Mouse (Mus musculus) cerebellum, adult 11 months (tissue): ENCODE measurements around the gene Sphk2.

Experiments used
- DNase-seq: peaks from one replicate; pipeline ENCODE4 v3.0.0; 2022

Gene Sphk2

GRCm38 (mm10) chr7:45709677-45710355, 8.0 kb downstream of the Sphk2 start:
- no peak for DNase-seq

- no peak for DNase-seq
Observed at GRCm38 (mm10) chr7:45709036-45709435, 8.8 kb downstream of the Sphk2 start.

DNA sequence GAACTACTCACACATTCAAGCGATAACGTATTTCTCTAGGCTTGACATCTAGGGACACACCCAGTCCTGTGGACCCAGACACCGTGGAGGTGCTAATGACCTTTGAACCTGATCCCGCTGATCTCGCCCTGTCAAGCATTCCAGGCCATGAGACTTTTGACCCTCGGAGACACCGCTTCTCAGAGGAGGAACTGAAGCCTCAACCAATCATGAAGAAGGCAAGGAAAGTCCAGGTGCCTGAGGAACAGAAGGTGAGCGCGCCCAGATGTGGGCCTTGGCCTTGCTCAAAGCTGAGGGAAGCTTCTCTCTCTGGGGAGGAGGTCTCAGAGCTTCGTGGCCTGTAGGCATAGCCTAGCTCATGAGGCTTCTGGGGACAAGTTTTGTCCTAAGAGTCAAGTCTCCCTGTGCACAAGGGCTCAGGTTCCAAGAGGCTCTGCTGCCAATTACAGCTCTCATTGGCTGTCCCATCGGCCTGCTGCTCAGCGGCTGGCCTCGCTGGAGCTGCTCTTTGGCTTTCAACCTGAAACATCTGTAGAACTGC, 9.5 kb downstream of the Sphk2 start:
- peak; percentile 50 for DNase-seq

DNA sequence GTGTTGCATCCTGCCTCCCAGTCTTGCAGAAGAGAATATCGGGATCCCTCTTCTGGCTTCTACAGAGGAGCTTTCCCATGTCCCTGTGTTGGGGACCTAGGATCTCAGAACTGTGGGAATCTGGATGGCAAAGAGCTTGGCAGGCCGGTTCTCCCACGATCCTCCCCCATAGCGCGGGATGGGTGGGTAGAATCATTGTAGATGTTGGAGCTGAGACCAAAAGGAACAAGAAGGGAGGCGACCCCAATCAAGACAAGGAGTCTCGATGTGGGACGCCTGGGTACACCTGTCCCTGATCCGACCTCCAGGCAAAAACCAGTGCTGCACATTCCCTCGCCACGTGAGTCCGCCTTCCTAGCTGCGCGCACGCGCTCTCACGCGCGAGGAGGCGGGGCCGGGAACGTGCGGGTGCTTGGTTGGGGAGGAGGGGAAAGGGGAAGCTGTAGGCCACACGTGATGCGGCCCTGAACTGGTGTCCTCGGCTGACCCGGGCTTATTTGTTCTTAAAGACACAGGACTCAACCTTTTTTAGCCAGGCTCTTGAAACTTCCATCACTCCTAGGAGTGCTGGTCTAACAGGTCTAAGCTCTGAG, 10.3 kb downstream of the Sphk2 start:
- DNase-seq, result peak; percentile 97

DNA sequence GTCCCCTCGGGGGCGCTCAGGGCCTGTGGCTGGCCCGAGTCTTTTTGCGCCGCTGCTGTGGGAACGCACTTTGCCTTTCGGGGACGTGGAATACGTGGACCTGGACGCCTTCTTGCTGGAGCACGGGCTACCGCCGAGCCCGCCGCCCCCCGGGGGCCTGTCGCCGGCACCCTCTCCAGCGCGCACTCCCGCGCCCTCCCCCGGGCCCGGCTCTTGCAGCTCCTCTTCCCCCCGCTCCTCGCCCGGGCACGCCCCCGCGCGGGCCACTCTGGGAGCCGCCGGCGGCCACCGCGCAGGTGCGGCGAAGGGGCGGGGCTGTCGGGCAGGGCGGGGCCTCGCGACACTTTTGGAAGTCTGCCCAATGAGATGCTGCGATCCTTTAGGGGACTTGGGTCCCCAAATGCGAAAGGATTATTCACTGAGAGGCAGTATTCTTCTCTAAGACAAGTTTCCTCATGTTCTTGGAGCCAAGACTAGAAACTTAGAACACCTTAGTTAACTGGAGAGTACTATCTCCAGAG, 11.0 kb downstream of the Sphk2 start:
- peak; percentile 89 for DNase-seq

GRCm38 (mm10) chr7:45705873-45706281, 11.9 kb downstream of the Sphk2 start:
- peak; percentile 83 for DNase-seq

DNA sequence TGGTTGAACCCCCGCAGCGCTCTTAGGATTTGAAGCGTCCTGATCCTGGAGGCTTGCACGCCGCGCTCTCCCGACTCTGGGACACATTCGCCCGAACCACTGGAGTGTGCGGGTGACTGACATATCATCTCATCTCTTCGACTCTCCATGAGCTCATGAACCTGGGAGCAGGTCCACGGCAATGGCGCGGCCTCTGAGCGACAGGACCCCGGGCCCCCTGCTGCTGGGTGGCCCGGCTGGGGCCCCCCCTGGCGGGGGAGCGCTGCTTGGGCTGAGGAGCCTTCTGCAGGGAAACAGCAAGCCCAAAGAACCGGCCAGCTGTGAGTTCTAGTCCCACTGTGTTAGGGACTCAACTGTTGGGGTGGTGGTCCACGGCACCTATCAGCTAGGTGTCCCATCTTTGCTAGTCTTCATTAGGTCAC, 12.3 kb downstream of the Sphk2 start:
- DNase-seq, result peak; percentile 75

GRCm38 (mm10) chr7:45704730-45705442, 12.9 kb downstream of the Sphk2 start, which contains the start of gene Dbp:
Gene Dbp, plus strand, starts transcription at chr7:45705088.
- peak; percentile 99 for DNase-seq

DNA sequence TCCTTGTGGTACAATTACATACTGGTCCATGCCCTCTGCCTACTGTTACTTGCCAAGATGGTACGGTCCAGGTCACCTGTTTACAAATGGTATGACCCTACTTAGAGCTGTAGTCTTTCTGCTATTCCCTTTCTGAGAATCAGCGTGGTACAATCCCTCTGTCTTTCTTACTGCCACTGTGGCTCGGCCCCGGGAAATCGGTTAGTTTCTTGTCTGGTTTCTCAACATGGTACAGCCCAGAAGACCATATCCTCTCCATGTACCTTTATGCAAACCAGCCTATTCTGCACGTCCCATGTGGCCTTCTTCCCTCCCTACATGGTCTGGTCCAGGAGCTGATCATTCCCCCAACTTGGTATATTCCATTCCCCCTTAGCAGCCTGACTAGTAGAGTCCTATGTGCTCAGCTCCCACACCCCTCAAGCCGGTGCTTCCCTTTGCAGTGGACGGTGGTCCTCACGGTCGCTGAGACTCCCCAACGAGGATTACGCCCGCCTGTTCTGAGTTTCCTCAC, 13.7 kb downstream of the Sphk2 start:
- peak; percentile 82 for DNase-seq

GRCm38 (mm10) chr7:45703521-45704033, 14.2 kb downstream of the Sphk2 start:
- peak; percentile 70 for DNase-seq

GRCm38 (mm10) chr7:45702809-45703520, 14.8 kb downstream of the Sphk2 start:
- peak; percentile 52 for DNase-seq

GRCm38 (mm10) chr7:45702316-45702715, 15.5 kb downstream of the Sphk2 start:
- DNase-seq, result no peak

- DNase-seq, result no peak
Observed at GRCm38 (mm10) chr7:45701607-45702006, 16.2 kb downstream of the Sphk2 start.

DNA sequence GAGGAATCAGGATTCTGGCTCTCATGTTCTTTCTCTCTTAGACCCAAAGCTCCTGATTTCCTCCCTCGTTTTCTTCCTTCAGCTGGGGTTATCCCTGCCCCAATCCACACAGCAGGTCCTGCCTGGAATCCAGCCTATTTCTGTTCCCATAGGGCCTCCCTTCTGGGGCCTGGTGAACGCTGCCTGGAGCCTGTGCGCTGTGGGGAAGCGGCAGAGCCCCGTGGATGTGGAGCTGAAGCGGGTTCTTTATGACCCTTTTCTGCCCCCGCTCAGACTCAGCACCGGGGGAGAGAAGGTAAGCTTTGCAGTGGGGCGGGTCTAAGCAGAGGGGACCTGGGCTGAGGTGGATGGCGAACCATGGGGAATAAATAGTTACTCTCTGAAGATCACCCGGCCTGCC, 16.7 kb downstream of the Sphk2 start:
- peak; percentile 55 for DNase-seq

DNA sequence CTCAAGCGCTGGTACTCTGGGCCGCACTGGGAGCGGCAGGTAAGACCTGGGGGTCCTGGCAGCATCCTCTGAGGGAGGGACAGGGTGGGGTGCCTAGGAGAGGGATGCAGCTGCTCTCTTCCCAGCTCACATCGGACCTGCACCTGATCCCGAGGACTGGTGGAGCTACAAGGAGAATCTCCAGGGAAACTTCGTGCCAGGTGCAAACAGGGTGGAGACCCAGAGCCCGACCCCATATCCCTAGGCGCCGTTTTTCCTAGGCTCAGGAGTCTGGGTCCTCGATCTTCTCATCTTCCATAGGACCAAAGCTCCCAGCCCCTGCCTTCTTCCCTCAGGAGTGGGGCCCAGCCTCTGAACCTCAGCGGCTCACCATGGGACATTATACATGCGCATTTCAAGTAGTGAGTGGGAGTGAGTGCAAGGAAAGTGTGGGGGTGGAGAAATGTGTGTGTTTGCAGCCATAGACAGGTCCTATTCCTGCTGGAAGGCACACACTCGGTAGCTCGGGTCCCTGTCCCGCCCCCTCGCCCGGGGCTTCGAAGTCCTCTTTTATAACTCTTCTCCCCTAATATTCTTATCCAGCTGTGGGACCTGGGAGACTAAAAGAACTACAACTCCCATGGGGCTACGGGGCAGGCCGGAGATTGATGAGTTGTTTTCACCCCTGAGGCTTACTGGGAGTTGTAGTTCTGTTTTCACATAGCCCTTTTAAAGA, 17.3 kb downstream of the Sphk2 start:
- peak; percentile 76 for DNase-seq

DNA sequence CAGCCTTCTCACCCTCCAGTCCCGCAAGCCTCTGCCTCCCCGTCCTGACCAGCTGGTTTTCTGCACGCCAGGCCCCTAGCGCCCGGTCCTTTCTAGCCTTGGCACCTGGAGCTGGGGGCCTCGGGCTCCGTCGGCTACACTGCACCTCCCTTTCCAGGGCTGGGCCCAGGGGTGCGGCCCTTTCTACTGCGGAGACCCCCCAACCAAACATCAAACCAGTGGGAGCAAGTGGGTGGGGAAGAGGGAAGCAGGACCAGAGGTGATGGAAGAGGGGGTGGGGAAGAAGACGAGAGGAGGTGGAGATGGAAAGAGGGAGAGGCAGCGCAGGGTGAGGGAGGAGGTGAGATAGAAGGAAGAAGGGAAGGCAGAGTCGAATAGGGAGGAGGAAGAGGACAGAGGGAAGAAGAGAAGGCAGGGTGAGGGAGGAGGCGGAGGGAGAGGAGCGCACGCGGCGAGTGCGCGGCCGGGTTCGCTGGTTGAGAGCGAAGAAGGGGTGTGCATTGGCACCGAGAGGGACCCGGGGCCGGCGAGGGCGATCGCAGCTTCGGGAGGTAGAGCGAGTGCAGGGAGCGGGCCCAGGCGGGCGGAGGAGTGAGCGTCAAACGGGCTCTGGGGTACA, 18.2 kb downstream of the Sphk2 start, which contains the start of gene Car11:
Gene Car11, plus strand, starts transcription at position 321 of the 619 bp plus-strand sequence.
- peak; percentile 59 for DNase-seq

DNA sequence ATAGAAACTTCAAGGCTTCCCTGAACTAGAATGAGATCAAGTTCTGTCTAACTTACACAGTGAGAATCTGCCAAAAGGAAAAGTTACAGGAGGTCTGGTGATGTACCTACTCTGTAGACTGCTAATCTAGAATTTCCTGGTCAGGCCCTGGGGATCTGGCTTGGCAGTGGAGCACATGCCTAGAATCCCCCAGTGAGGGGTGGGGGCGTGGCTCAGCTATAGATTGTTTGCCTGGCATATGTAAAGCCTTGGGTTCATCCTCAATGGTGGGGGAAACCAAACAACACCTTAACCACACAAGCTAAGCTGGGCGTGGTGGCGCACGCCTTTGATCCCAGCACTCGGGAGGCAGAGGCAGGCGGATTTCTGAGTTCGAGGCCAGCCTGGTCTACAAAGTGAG, 19.9 kb downstream of the Sphk2 start:
- no peak for DNase-seq

GRCm38 (mm10) chr7:45695098-45695497, 22.7 kb downstream of the Sphk2 start:
- no peak for DNase-seq

DNA sequence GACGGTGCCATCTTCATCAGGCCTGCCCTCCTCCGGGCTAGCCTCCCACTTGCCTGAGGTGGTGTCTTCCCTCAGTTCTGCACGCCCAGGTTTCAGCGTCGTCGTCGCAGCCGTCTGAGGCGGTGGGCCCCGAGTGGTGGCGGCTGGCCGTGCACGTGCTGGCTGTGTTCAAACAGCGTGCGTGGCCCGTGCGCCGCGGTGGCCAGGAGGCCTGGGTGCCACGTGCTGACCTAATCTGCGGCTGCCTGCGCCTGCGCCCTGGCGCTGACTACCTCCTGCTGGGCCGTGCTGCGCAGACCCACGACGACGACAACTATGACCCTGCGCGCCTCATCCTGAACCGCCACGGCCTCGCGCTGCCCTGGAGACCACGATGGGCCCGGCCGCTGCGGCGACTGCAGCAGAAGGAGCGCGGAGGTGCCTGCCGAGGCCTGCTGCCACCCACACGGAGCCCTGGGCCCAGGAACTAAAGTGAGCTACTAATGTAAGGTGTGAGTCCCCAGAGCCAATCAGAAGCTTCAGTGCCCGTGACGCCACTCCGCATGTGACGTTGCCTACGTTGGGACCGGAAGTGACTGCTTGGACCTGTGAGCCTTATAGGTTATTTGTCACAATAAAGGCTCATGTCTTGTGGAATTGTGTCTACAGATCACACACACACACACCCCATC, 23.7 kb downstream of the Sphk2 start, which contains the start of gene Sec1:
Gene Sec1, minus strand, starts transcription at position 482 of the 671 bp plus-strand sequence.
- DNase-seq, result no peak

DNA sequence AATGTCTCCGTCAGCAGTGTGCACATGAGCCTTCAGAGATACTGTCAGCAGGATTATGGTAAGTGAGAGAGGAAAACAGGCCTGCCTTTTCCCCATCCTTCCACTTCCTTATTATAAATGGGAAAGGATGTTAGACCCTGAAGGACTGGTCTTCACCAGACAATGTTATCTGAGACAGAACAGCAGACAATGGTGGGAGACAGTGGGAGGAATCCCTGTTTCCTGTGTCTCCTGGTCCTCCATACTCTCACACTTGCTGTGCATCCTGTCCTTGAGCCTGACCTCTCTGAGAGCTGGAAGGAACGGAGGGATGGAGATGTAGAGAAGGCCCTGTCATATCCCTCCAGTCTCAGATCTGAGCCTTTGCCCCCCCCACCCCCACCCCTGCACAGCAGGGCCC, 25.4 kb downstream of the Sphk2 start:
- no peak for DNase-seq
